Mouse (Mus musculus): ENCODE results near the gene Ano7.

- no peak for TF ChIP-seq CTCF (IDR thresholded peaks at IDR 0.05; ENCODE audit: insufficient read depth, low read depth, low read length)
- TF ChIP-seq POLR2A (IDR thresholded peaks at IDR 0.05; ENCODE audit: insufficient read depth, low read depth, low read length) = no peak
Measured at GRCm38 (mm10) chr1:93349701-93350100, 24.0 kb upstream of the Ano7 start.

Data from olfactory bulb, adult 2 months (tissue).